Mouse (Mus musculus) heart, adult 2 months (tissue): Measurements from ENCODE around the gene Shh. TPM values are rescaled to one million over a fixed set of nuclear protein-coding genes. Genes with fewer than 3 reads are reported as not detected.

Experiments used
- DNase-seq, 2 experiments: peaks; one replicate each; pipeline ENCODE4 v3.0.0; 2021
- H3K27ac ChIP-seq: fragments of 200-600 bp; 2 replicates; pipeline ENCODE4 v1.8.1; 2022
- H3K27me3 ChIP-seq: fragments of 200-500 bp; 2 replicates; pipeline ENCODE4 v1.6.1; 2012; ENCODE audit warnings: mild to moderate bottlenecking, low read length, inconsistent platforms, mixed read lengths; ENCODE audit not compliant: control insufficient read depth, insufficient read depth
- H3K36me3 ChIP-seq: fragments of 200-500 bp; 2 replicates; pipeline ENCODE4 v1.6.1; 2012; ENCODE audit warnings: low read length, inconsistent platforms; ENCODE audit not compliant: control insufficient read depth, insufficient read depth
- H3K4me1 ChIP-seq: fragments of 200-500 bp; 2 replicates; pipeline ENCODE4 v1.6.1; 2011; ENCODE audit warnings: low read length; ENCODE audit not compliant: control insufficient read depth, insufficient read depth
- H3K4me3 ChIP-seq: fragments of 200-600 bp; 2 replicates; pipeline ENCODE4 v1.8.1; 2022
- H3K79me2 ChIP-seq: fragments of 200-500 bp; replicated peaks from 2 replicates; pipeline ENCODE4 v1.6.1; 2012; ENCODE audit warnings: mild to moderate bottlenecking, inconsistent platforms, low read length, moderate library complexity, mixed read lengths; ENCODE audit not compliant: control insufficient read depth, insufficient read depth
- H3K9ac ChIP-seq: fragments of 200-500 bp; 2 replicates; pipeline ENCODE4 v1.6.1; 2012; ENCODE audit warnings: low read depth, mild to moderate bottlenecking, control low read depth, inconsistent platforms, low read length, mixed read lengths
- CTCF ChIP-seq: fragments of 200-600 bp; IDR thresholded peaks from 2 replicates; pipeline ENCODE4 v1.8.1; 2022; ENCODE audit warnings: antibody characterized with exemption, mild to moderate bottlenecking, moderate library complexity
- EP300 ChIP-seq: fragments of 200-500 bp; IDR thresholded peaks from 2 replicates; pipeline ENCODE4 v1.6.1; 2011; ENCODE audit warnings: low read depth, low read length, control low read depth; ENCODE audit not compliant: insufficient read depth
- POLR2A ChIP-seq: fragments of 200-500 bp; IDR thresholded peaks from 2 replicates; pipeline ENCODE4 v1.6.1; 2011; ENCODE audit warnings: mild to moderate bottlenecking, low read depth, low read length, control low read depth; ENCODE audit not compliant: insufficient read depth
- WGBS: fragments of 180-500 bp; shearing (Covaris S2); methylation state at CpG from one replicate; pipeline ENCODE4 v1.1.7; 2018; 5-methylcytosine and 5-hydroxymethylcytosine counted together
- intact Hi-C: fragments of 180-260 bp; cut with DNase I; formaldehyde crosslinking; loops from one replicate; pipeline ENCODE4 v1.15.1; 2025
- long read RNA-seq: library from polyadenylated mRNA; stranded (forward); transcript quantifications from one replicate; pipeline ENCODE4 v2.0.0, GENCODE M21; 2021
- polyA plus RNA-seq: library from polyadenylated mRNA; depleted of rRNA; stranded (reverse); fragments of >200 nt; gene quantifications from 2 replicates; pipeline ENCODE4 v1.2.3, GENCODE M21; 2012; rRNA removed
- total RNA-seq, 2 experiments: library from RNA; stranded (reverse); gene quantifications; 2 replicates each; pipeline ENCODE4 v1.2.3; 2021

Gene Shh
- total RNA-seq, result not detected
- not detected in 2 replicates for polyA plus RNA-seq
- long read RNA-seq, result 0 reads

DNA sequence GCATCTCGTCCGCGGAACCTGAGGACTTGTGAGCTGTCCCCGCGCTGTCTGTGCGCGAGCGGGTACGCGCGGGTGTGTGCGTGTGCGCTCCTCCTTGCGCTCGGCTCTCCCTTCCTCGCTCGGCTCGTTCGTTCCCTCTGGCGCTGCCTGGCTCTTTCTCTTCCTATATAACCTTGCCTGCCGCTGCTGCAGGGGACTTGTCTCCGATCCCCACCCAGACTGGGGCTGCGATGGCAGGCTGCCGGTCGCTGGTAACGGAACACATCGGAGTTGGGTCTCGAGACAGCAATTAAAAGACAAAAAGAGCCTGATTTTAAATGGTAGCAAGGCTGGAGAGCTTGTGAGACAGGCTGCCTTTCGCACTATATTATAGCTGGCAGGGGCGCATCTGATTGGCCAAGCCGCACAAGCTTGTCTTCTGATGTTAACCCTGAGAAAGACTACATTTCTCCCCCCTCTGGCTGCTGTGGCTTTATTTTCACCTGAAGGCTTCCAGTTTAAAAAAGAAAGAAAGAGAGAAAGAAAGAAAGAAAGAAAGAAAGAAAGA, at the start of gene Shh:
Gene Shh, minus strand, starts transcription at position 497 of the 547 bp plus-strand sequence.
- H3K4me3 ChIP-seq, result no peak within 1 kb of the TSS
- H3K4me1 ChIP-seq, result no peaks in the 10 kb centered on the region
- peaks cover 20% of the 10 kb centered on the region for H3K27me3 ChIP-seq
- H3K36me3 ChIP-seq, result no peaks in the 10 kb centered on the region
- H3K9ac ChIP-seq, result no peak within 1 kb of the TSS
- no peak for DNase-seq
- intact Hi-C loops, result loop anchor here (5.0 kb wide), 2 partner anchors 570 to 810 kb away; no protein-coding TSS in a partner anchor
- TF ChIP-seq EP300 (no peak), CTCF (no peak), POLR2A (no peak)
- H3K27ac ChIP-seq, result no peak within 1 kb of the TSS
- H3K79me2 ChIP-seq, result no peaks in the 10 kb centered on the region
- 3% methylated on average over 31 of the region's 31 CpGs for WGBS

DNA sequence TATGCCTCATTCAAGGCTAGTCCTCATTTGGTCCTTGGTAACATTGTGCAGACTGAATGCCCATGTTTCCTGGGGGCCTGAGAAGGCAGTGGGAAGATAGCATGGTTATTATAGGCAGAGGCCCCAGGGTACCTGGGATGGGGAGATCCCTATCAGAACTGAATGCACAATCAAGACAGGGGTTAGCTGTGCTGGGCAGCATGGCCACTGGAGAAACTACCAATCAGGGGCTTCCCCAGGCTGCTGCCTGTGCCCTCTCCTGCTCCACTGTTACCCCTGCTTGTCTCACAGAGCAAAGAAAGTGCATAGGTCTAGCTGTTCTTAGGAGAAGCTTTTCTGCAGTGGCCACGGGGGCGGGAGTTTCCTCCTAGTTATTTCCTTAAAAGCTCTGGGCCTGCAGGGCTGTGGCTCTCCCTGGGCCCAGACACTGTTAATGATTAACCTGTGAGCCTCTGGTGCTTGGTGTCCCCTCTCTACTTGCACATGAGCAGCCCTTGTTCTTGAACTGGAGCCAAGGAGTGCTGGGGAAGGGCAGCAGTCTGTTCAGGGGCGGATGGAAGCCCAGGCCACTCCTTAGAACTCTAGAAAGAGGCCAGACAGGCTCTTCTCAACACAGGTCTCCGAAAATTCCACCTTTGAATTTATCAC, 33.9 kb upstream of the Shh start:
- Histone ChIP-seq H3K9ac (no peak overlapping the region), H3K27ac (no peak overlapping the region), H3K4me3 (no peak overlapping the region), H3K27me3 (no peaks in the 10 kb centered on the region), H3K79me2 (no peaks in the 10 kb centered on the region), H3K4me1 (no peaks in the 10 kb centered on the region), H3K36me3 (no peaks in the 10 kb centered on the region)
- intact Hi-C loops, result no loop called here
- no peak for TF ChIP-seq CTCF
- WGBS, result 59% methylated on average over 4 of the region's 4 CpGs
- no peak for DNase-seq

DNA sequence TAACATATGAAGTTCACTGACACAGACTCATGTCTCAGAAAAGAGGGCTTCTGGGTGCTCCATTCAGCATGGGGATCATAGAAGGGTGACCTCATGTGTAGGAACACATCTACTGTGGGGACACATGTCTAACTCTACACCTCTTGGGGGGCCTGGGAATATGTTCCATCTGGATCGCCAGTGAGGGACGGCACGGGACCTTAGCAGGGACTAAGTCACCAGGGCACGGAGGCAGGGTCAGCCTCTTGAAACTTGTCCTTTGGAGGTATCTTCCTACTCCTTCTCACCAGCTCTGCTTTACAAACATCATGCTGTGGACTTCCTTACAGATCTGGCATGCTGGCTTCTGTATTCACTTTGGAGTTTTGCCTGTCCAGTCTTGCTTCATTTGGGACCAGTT, 31.8 kb upstream of the Shh start:
- intact Hi-C loops, result no loop called here
- Histone ChIP-seq H3K36me3 (no peaks in the 10 kb centered on the region), H3K9ac (no peak overlapping the region), H3K27me3 (no peaks in the 10 kb centered on the region), H3K79me2 (no peaks in the 10 kb centered on the region), H3K4me1 (no peaks in the 10 kb centered on the region), H3K4me3 (no peak overlapping the region), H3K27ac (no peak overlapping the region)
- TF ChIP-seq EP300 (no peak), POLR2A (no peak), CTCF (no peak)
- no peak for DNase-seq
- WGBS, result 89% methylated on average over 4 of the region's 4 CpGs

DNA sequence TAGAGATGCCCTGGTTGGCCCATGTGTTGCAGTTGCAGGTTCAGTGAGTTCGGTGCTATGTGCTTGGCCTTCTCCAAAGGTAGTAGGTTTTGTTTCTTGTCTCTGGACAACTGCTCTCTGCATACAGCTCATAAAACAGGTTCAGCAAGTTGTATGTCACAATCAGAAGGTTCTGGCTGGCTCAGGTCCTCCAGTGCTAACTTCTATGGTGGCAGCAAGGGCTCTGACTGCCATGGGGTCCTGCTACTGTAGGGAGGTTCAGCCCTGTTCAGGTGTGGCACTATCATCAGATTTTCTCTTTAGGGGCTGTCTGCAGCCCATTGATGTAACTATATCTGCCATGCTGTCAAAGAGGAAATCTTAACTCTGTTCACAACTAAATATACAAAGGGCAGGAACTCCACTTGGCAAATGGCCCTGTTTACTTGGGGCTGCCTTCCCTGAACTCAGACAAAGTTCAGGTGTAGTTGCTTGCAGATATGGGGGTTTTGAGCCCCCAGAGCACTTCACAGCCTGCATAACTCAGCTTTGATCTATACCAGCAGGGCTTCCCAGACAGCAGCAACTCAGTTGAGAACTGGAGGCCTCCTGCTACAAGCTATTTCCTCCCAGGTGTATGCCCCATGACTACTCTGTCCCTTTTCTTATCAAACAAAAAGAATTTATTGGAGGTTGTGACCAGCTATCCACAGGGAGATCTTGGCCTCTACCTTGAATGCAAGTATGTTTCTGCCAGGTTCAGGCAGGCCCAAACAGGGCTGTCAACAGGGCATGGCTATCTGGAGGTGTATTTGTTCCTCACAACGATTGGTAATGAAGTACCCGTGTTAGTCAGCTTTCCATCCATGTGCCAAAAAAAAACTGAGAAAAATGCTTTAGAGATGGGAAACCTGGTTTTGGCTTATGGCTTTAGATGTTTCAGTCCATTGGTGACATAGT, 28.9 kb upstream of the Shh start:
- H3K27ac ChIP-seq, result no peak overlapping the region

GRCm38 (mm10) chr5:28493550-28493949, 26.5 kb upstream of the Shh start:
- WGBS, result 65% methylated on average over 3 of the region's 3 CpGs
- intact Hi-C loops, result no loop called here
- no peak overlapping the region for H3K9ac ChIP-seq
- H3K36me3 ChIP-seq, result no peaks in the 10 kb centered on the region
- H3K27me3 ChIP-seq, result no peaks in the 10 kb centered on the region
- TF ChIP-seq EP300 (no peak), CTCF (no peak), POLR2A (no peak)
- no peaks in the 10 kb centered on the region for H3K79me2 ChIP-seq
- H3K4me1 ChIP-seq, result no peaks in the 10 kb centered on the region
- DNase-seq, result no peak
- H3K4me3 ChIP-seq, result no peak overlapping the region
- no peak overlapping the region for H3K27ac ChIP-seq

More for the DNA sequence above, 28.9 kb upstream of the Shh start:
- 84% methylated on average over 3 of the region's 3 CpGs for WGBS
- Histone ChIP-seq H3K9ac (no peak overlapping the region), H3K36me3 (no peaks in the 10 kb centered on the region), H3K79me2 (no peaks in the 10 kb centered on the region), H3K27me3 (no peaks in the 10 kb centered on the region), H3K4me3 (no peak overlapping the region), H3K4me1 (no peaks in the 10 kb centered on the region)
- no peak for TF ChIP-seq POLR2A
- no peak for TF ChIP-seq CTCF
- TF ChIP-seq EP300, result no peak
- DNase-seq, result no peak
- intact Hi-C loops, result no loop called here

- H3K4me3 ChIP-seq, result no peak overlapping the region
- 58% methylated on average over 3 of the region's 3 CpGs for WGBS
- no peak overlapping the region for H3K9ac ChIP-seq
- no peaks in the 10 kb centered on the region for H3K36me3 ChIP-seq
- no peaks in the 10 kb centered on the region for H3K4me1 ChIP-seq
- no peak overlapping the region for H3K27ac ChIP-seq
- H3K79me2 ChIP-seq, result no peaks in the 10 kb centered on the region
- TF ChIP-seq EP300 (no peak), CTCF (no peak), POLR2A (no peak)
- intact Hi-C loops, result no loop called here
- no peak for DNase-seq
- H3K27me3 ChIP-seq, result no peaks in the 10 kb centered on the region
Observed at GRCm38 (mm10) chr5:28482991-28483390, 15.9 kb upstream of the Shh start.
